Mouse (Mus musculus) thymus, adult 2 months (tissue): ENCODE results near the gene Rabepk. TPM values are rescaled to one million over a fixed set of nuclear protein-coding genes. Genes with fewer than 3 reads are reported as not detected.
"Not testable (repeated sequence)": the region's sequence is repeated elsewhere in the genome, so short reads cannot be mapped to it uniquely, and the experiment has no call there.

Source experiments
- DNase-seq: peaks from one replicate; pipeline ENCODE4 v3.0.0; 2021
- H3K27ac ChIP-seq: fragments of 200-500 bp; 2 replicates; pipeline ENCODE4 v1.5.1; 2012; ENCODE audit warnings: low read length, control low read depth; ENCODE audit not compliant: control insufficient read depth, insufficient read depth
- H3K27me3 ChIP-seq: fragments of 200-500 bp; 2 replicates; pipeline ENCODE4 v1.6.1; 2012; ENCODE audit warnings: mild to moderate bottlenecking, low read length, moderate library complexity, mixed read lengths; ENCODE audit not compliant: control insufficient read depth, insufficient read depth
- H3K36me3 ChIP-seq: fragments of 200-500 bp; 2 replicates; pipeline ENCODE4 v1.6.1; 2012; ENCODE audit warnings: mild to moderate bottlenecking, low read length, moderate library complexity; ENCODE audit not compliant: control insufficient read depth, insufficient read depth
- H3K4me1 ChIP-seq: fragments of 200-500 bp; replicated peaks from 2 replicates; pipeline ENCODE4 v1.6.1; 2012; ENCODE audit warnings: low read length; ENCODE audit not compliant: control insufficient read depth, insufficient read depth
- H3K4me3 ChIP-seq: fragments of 200-500 bp; 2 replicates; pipeline ENCODE4 v1.5.1; 2012; ENCODE audit warnings: mild to moderate bottlenecking, low read length, control low read depth, moderate library complexity; ENCODE audit not compliant: control insufficient read depth, insufficient read depth
- CTCF ChIP-seq: fragments of 200-500 bp; IDR thresholded peaks from 2 replicates; pipeline ENCODE4 v1.5.1; 2012; ENCODE audit warnings: mild to moderate bottlenecking, control low read depth, low read length, moderate library complexity, borderline replicate concordance; ENCODE audit not compliant: control insufficient read depth, poor library complexity, insufficient read depth; ENCODE audit errors: extremely low read depth
- POLR2A ChIP-seq: fragments of 200-500 bp; IDR thresholded peaks from 2 replicates; pipeline ENCODE4 v1.6.1; 2012; ENCODE audit warnings: mild to moderate bottlenecking, low read length, control low read depth, moderate library complexity; ENCODE audit not compliant: control insufficient read depth, poor library complexity, insufficient read depth; ENCODE audit errors: extremely low read depth
- WGBS: fragments of 180-500 bp; shearing (Covaris S2); methylation state at CpG from one replicate; pipeline ENCODE4 v1.1.7; 2018; 5-methylcytosine and 5-hydroxymethylcytosine counted together
- polyA plus RNA-seq: library from polyadenylated mRNA; depleted of rRNA; stranded (reverse); fragments of >200 nt; gene quantifications from 2 replicates; pipeline ENCODE4 v1.2.3, GENCODE M21; 2012

Rabepk gene
- polyA plus RNA-seq, 1 experiment, result 27.2 TPM

DNA sequence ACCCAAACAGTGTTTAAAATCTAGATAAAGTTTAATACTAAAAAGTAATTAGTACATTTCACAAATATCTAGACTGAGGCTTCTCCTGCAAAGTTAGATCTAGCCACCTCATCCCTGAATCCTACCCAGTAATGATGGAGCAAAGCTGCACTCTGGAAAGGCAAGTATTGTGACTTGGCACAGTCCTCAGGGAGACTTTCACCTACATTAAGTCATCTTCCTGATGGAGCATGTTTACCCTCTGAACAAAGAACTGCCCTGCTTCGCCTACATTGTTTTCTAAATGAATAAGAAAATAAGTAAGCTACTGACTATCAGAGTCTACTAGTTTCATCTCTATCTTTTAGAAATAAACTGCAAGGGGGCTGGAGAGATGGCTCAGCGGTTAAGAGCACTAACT is 18.8 kb upstream of the Rabepk start:
- no peak for TF ChIP-seq CTCF
- no peak for TF ChIP-seq POLR2A
- H3K36me3 ChIP-seq, result peaks cover 43% of the 10 kb centered on the region
- no peak overlapping the region for H3K4me3 ChIP-seq
- H3K27ac ChIP-seq, result no peak overlapping the region
- no peak for DNase-seq
- no peaks in the 10 kb centered on the region for H3K4me1 ChIP-seq
- H3K27me3 ChIP-seq, result no peaks in the 10 kb centered on the region
- WGBS, result 95% methylated on average over 2 of the region's 2 CpGs

- not testable (repeated sequence) for H3K27ac ChIP-seq, DNase-seq, H3K4me1 ChIP-seq, H3K4me3 ChIP-seq, H3K27me3 ChIP-seq
- H3K36me3 ChIP-seq, result peaks cover 60% of the 10 kb centered on the region
- WGBS, result 96% methylated on average over 2 of the region's 2 CpGs
Measured at GRCm38 (mm10) chr2:34815893-34816292, 16.2 kb upstream of the Rabepk start.

- DNase-seq, result no peak
- Histone ChIP-seq H3K27me3 (no peaks in the 10 kb centered on the region), H3K4me3 (no peak overlapping the region), H3K27ac (no peak overlapping the region), H3K36me3 (peaks cover 65% of the 10 kb centered on the region), H3K4me1 (no peaks in the 10 kb centered on the region)
- no peak for TF ChIP-seq CTCF
- TF ChIP-seq POLR2A, result no peak
- 88% methylated on average over 7 of the region's 7 CpGs for WGBS
Measured at GRCm38 (mm10) chr2:34812706-34813105, 13.0 kb upstream of the Rabepk start.

DNA sequence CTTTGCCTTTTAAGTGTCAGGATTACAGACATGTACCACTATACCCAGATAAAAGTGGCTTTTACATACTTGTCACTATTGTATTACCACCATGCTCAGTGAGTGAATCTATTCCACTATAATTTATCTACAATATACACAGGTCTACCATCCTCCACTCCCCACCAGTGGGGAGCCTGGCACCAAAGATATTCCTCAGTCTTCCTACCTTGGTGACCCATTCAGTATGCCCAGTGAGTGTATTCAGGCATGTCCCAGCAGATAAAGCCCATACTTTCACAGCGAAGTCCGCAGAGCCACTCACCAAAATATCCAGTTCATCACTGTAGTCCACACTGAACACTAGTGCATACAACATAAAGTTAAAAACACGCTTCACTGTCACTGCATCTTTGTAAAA is 11.1 kb upstream of the Rabepk start:
- no peaks in the 10 kb centered on the region for H3K27me3 ChIP-seq
- TF ChIP-seq CTCF (no peak), POLR2A (no peak)
- 95% methylated on average over 3 of the region's 3 CpGs for WGBS
- H3K4me3 ChIP-seq, result no peak overlapping the region
- no peak overlapping the region for H3K27ac ChIP-seq
- peaks cover 55% of the 10 kb centered on the region for H3K36me3 ChIP-seq
- no peaks in the 10 kb centered on the region for H3K4me1 ChIP-seq
- DNase-seq, result no peak

DNA sequence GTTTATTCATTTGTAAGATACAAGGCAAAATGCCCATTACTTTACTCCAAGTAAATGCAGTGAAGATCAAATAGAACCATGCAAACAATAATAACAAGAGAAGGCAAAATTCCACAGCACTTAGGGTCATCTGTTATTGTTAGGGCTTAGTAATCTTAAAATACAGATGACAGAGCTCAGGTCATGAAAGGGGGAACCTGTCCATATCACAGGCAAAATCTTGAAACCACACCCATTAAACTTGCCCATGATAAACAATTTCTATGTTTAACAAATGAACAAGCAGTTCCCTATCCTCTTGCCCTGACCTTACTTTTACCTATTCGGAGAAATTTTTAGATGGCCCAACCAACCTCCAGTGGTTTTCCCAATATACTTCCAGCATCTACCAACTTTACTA is 9.9 kb upstream of the Rabepk start:
- no peak for DNase-seq
- TF ChIP-seq CTCF (no peak), POLR2A (no peak)
- Histone ChIP-seq H3K27ac (no peak overlapping the region), H3K4me3 (no peak overlapping the region), H3K27me3 (no peaks in the 10 kb centered on the region), H3K36me3 (peaks cover 50% of the 10 kb centered on the region), H3K4me1 (no peaks in the 10 kb centered on the region)
- WGBS, result 100% methylated on average over 1 of the region's 1 CpGs

GRCm38 (mm10) chr2:34808057-34808456 is 8.3 kb upstream of the Rabepk start:
- TF ChIP-seq POLR2A (no peak), CTCF (no peak)
- WGBS, result 52% methylated on average over 2 of the region's 2 CpGs
- Histone ChIP-seq H3K27ac (no peak overlapping the region), H3K27me3 (no peaks in the 10 kb centered on the region), H3K4me1 (peaks cover 3% of the 10 kb centered on the region; the same call in 1 of the 2 replicates), H3K36me3 (peaks cover 38% of the 10 kb centered on the region), H3K4me3 (no peak overlapping the region)
- no peak for DNase-seq

GRCm38 (mm10) chr2:34805364-34805950 is 5.7 kb upstream of the Rabepk start:
- WGBS, result 95% methylated on average over 10 of the region's 10 CpGs
- DNase-seq, result no peak
- Histone ChIP-seq H3K4me1 (peaks cover 3% of the 10 kb centered on the region; the same call in 1 of the 2 replicates), H3K27ac (no peak overlapping the region), H3K36me3 (peaks cover 12% of the 10 kb centered on the region), H3K4me3 (no peak overlapping the region), H3K27me3 (no peaks in the 10 kb centered on the region)
- TF ChIP-seq CTCF (no peak), POLR2A (no peak)
